Mouse (Mus musculus) stomach, postnatal 0 days (tissue): ENCODE data around the gene Nhp2.

ENCODE experiments used
- CTCF ChIP-seq: IDR thresholded peaks from 2 replicates; pipeline ENCODE4 v1.5.1; 2016; ENCODE audit warnings: antibody characterized with exemption, low read depth, mild to moderate bottlenecking, moderate library complexity
- EP300 ChIP-seq: optimal IDR thresholded peaks from 2 replicates; pipeline ENCODE3; 2016; ENCODE audit warnings: antibody characterized with exemption

- TF ChIP-seq CTCF: no peak
- no peak for TF ChIP-seq EP300
Observed at GRCm38 (mm10) chr11:51591915-51592314, 27.6 kb upstream of the Nhp2 start.
